Comparison of ENCODE assay signal across 9 mouse cellular contexts in the genomic region with DNA sequence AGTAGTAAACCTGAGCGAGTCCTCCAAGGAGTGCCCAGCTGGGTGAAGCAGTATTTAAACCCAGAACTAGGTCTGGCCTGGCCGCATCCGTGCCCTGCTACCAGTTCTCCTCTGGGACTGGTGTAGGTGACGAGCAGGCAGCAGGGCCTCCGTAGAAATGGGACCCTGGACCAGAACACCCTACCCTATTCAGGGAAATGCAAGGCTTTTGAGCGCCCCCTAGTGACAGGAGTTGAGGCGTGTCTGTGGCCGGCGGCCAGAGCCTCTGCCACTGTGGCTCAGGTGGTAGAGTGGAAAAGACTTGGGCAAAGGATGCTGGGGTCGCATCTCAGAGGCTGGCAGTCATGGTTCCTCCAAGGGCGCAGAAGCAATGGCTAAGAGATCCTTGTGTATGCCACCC.
DNase-seq lines count a peak whose midpoint lies in the region; ATAC-seq and TF ChIP-seq lines count a peak whose summit lies in the region.
"Had no signal": no experiment of that assay in that cellular context is flagged by ENCODE, and none has a peak within 500 bp of the region (broad histone marks: within the 10 kb centered on the region; RNA-seq: fewer than 3 reads in every experiment).

No protein-coding gene starts in this region.

- TF ChIP-seq POLR2A in brain, embryonic 14.5 days (IDR thresholded peaks at IDR 0.05; ENCODE audit: borderline replicate concordance, extremely low read depth, insufficient read depth, insufficient read length, poor library complexity, severe bottlenecking), result no peak
- no peak for TF ChIP-seq POLR2A in liver, adult 2 months (IDR thresholded peaks at IDR 0.05; ENCODE audit: extremely low read depth, insufficient read depth, low read length)

- no peak overlapping the region for H3K4me2 ChIP-seq in forebrain, embryonic 12.5 days
- no peak overlapping the region for H3K4me2 ChIP-seq in hindbrain, postnatal 0 days (ENCODE audit: low read depth, low read length)
- no peak overlapping the region for H3K4me2 ChIP-seq in neural tube, embryonic 14.5 days (ENCODE audit: low read depth, low read length)
- H3K4me2 ChIP-seq: lung, embryonic 15.5 days had no signal

- peaks cover 61% of the 10 kb centered on the region for H3K36me3 ChIP-seq in forebrain, embryonic 12.5 days (replicated peaks)
- H3K36me3 ChIP-seq in hindbrain, postnatal 0 days (ENCODE audit: insufficient read depth, low read length), result peaks cover 24% of the 10 kb centered on the region
- H3K36me3 ChIP-seq in liver, adult 2 months (ENCODE audit: control insufficient read depth, insufficient read depth, low read length), result peaks cover 10% of the 10 kb centered on the region
- H3K36me3 ChIP-seq in neural tube, embryonic 14.5 days (ENCODE audit: control insufficient read depth, insufficient read depth, low read length), result peaks cover 22% of the 10 kb centered on the region

- no peaks in the 10 kb centered on the region for H3K9me3 ChIP-seq in forebrain, embryonic 12.5 days
- no peaks in the 10 kb centered on the region for H3K9me3 ChIP-seq in hindbrain, postnatal 0 days (ENCODE audit: low read length)
- no peaks in the 10 kb centered on the region for H3K9me3 ChIP-seq in neural tube, embryonic 14.5 days (ENCODE audit: control insufficient read depth, low read length)
- H3K9me3 ChIP-seq: lung, embryonic 15.5 days had no signal

- H3K4me3 ChIP-seq in forebrain, embryonic 12.5 days (replicated peaks), result no peak overlapping the region
- no peak overlapping the region for H3K4me3 ChIP-seq in hindbrain, postnatal 0 days (ENCODE audit: low read length)
- H3K4me3 ChIP-seq in liver, adult 2 months (ENCODE audit: insufficient read depth, low read depth, low read length), result no peak overlapping the region
- no peak overlapping the region for H3K4me3 ChIP-seq in neural tube, embryonic 14.5 days (ENCODE audit: low read depth, low read length)
- H3K4me3 ChIP-seq: lung, embryonic 15.5 days had no signal

- H3K79me2 ChIP-seq in liver, adult 2 months (ENCODE audit: control insufficient read depth, insufficient read depth, low read length), result no peaks in the 10 kb centered on the region

- peaks cover 6% of the 10 kb centered on the region for H3K4me1 ChIP-seq in forebrain, embryonic 12.5 days
- H3K4me1 ChIP-seq in hindbrain, postnatal 0 days (ENCODE audit: insufficient read depth, low read length), result no peaks in the 10 kb centered on the region
- no peaks in the 10 kb centered on the region for H3K4me1 ChIP-seq in liver, adult 2 months (ENCODE audit: control insufficient read depth, insufficient read depth, low read length)
- no peaks in the 10 kb centered on the region for H3K4me1 ChIP-seq in neural tube, embryonic 14.5 days (ENCODE audit: control insufficient read depth, insufficient read depth, low read length)
- H3K4me1 ChIP-seq: lung, embryonic 15.5 days had no signal

- H3K27me3 ChIP-seq in forebrain, embryonic 12.5 days, result no peaks in the 10 kb centered on the region
- H3K27me3 ChIP-seq in hindbrain, postnatal 0 days (ENCODE audit: insufficient read depth, low read length), result no peaks in the 10 kb centered on the region
- no peaks in the 10 kb centered on the region for H3K27me3 ChIP-seq in liver, adult 2 months (ENCODE audit: control insufficient read depth, insufficient read depth, low read length)
- no peaks in the 10 kb centered on the region for H3K27me3 ChIP-seq in neural tube, embryonic 14.5 days (ENCODE audit: control insufficient read depth, insufficient read depth, low read length)
- H3K27me3 ChIP-seq: lung, embryonic 15.5 days had no signal

- WGBS in forebrain, embryonic 12.5 days, result 35% methylated on average over 11 of the region's 11 CpGs
- 33% methylated on average over 11 of the region's 11 CpGs for WGBS in hindbrain, postnatal 0 days
- WGBS in liver, adult 2 months, result 54% methylated on average over 11 of the region's 11 CpGs
- WGBS in neural tube, embryonic 14.5 days, result 32% methylated on average over 11 of the region's 11 CpGs

- peak; percentile 11 for DNase-seq in ovary, postnatal 10 days (ENCODE audit: low spot score)
- DNase-seq in ovary, adult 18-20 months (ENCODE audit: low spot score), result no peak
- DNase-seq in brain, embryonic 14.5 days (ENCODE audit: low read depth), result peak; percentile 79
- DNase-seq in hindbrain, postnatal 0 days (ENCODE audit: low spot score), result peak; percentile 88
- no peak for DNase-seq in liver, adult 2 months (ENCODE audit: extremely low read depth, low read depth, low spot score)
- DNase-seq in thymus, postnatal 4 days, result peak; percentile 77

- peak; percentile 44; the same call in 1 of the 2 replicates for ATAC-seq in forebrain, embryonic 12.5 days (ENCODE audit: low FRiP score)
- peak; percentile 59 for ATAC-seq in hindbrain, postnatal 0 days
- peak; percentile 62; the same call in 1 of the 2 replicates for ATAC-seq in neural tube, embryonic 14.5 days (ENCODE audit: low read depth)

- peak; percentile 90 for TF ChIP-seq CTCF in brain, embryonic 14.5 days (IDR thresholded peaks at IDR 0.05; ENCODE audit: borderline replicate concordance, extremely low read depth, insufficient read depth, insufficient read length)
- TF ChIP-seq CTCF in hindbrain, postnatal 0 days (IDR thresholded peaks at IDR 0.05; ENCODE audit: low read depth), result peak; percentile 88
- TF ChIP-seq CTCF in liver, adult 2 months (IDR thresholded peaks at IDR 0.05; ENCODE audit: low read depth, low read length), result peak; percentile 83

- no peak overlapping the region for H3K27ac ChIP-seq in forebrain, embryonic 12.5 days
- no peak overlapping the region for H3K27ac ChIP-seq in hindbrain, postnatal 0 days
- H3K27ac ChIP-seq in liver, adult 2 months (replicated peaks; ENCODE audit: insufficient read depth, low read depth, low read length), result no peak overlapping the region
- no peak overlapping the region; the same call in 1 of the 2 replicates for H3K27ac ChIP-seq in neural tube, embryonic 14.5 days (ENCODE audit: low read depth, low read length)
- H3K27ac ChIP-seq: lung, embryonic 15.5 days had no signal

- no peak overlapping the region for H3K9ac ChIP-seq in forebrain, embryonic 12.5 days
- no peak overlapping the region for H3K9ac ChIP-seq in hindbrain, postnatal 0 days (replicated peaks; ENCODE audit: low read length)
- no peak overlapping the region for H3K9ac ChIP-seq in liver, adult 2 months (ENCODE audit: low read depth, low read length)
- no peak overlapping the region for H3K9ac ChIP-seq in neural tube, embryonic 14.5 days (replicated peaks; ENCODE audit: low read depth, low read length)
- H3K9ac ChIP-seq: lung, embryonic 15.5 days had no signal

Comparison
In these comparisons a context has a peak if more than half of its experiments do, and no peak if none do; other contexts are left out.
1. DNase-seq: peak in ovary, postnatal 10 days (single experiment), brain, embryonic 14.5 days (single experiment), hindbrain, postnatal 0 days (single experiment) and thymus, postnatal 4 days (single experiment); none in ovary, adult 18-20 months (single experiment) and liver, adult 2 months (single experiment).
2. Peak in every context shown above with its lines, with median percentiles within 50 percentile points of each other: CTCF ChIP-seq and ATAC-seq.